Mouse (Mus musculus): Measurements from ENCODE around the gene Hist1h2ah. TPM values are rescaled to one million over a fixed set of nuclear protein-coding genes. Genes with fewer than 3 reads are reported as not detected.

Hist1h2ah gene
- total RNA-seq, 2 experiments from 2014 or later, result 3.7 TPM; not detected in 1

- H3K27ac ChIP-seq, result no peak overlapping the region
- DNase-seq, result no peak
- no peak for TF ChIP-seq CTCF (IDR thresholded peaks at IDR 0.05)
- intact Hi-C loops (cut with DNase I), result no loop called here
- no peak overlapping the region for H3K4me3 ChIP-seq
These were observed 34.0 kb downstream of the Hist1h2ah start for GRCm38 (mm10) chr13:22001346-22001745.

GRCm38 (mm10) chr13:21999147-21999546, 36.2 kb downstream of the Hist1h2ah start:
- no peak for DNase-seq
- no peak overlapping the region for H3K27ac ChIP-seq
- TF ChIP-seq CTCF (IDR thresholded peaks at IDR 0.05), result no peak
- no peak overlapping the region for H3K4me3 ChIP-seq
- intact Hi-C loops (cut with DNase I), result no loop called here

GRCm38 (mm10) chr13:21998412-21998811, 37.0 kb downstream of the Hist1h2ah start:
- Histone ChIP-seq H3K4me3 (no peak overlapping the region), H3K27ac (no peak overlapping the region)
- intact Hi-C loops (cut with DNase I), result no loop called here
- DNase-seq, result no peak
- TF ChIP-seq CTCF (IDR thresholded peaks at IDR 0.05), result no peak

GRCm38 (mm10) chr13:21997821-21998220, 37.5 kb downstream of the Hist1h2ah start:
- no peak for TF ChIP-seq CTCF (IDR thresholded peaks at IDR 0.05)
- no peak overlapping the region for H3K4me3 ChIP-seq
- intact Hi-C loops (cut with DNase I), result no loop called here
- H3K27ac ChIP-seq, result no peak overlapping the region
- no peak for DNase-seq

- no peak for DNase-seq
- TF ChIP-seq CTCF (IDR thresholded peaks at IDR 0.05), result no peak
- Histone ChIP-seq H3K27ac (no peak overlapping the region), H3K4me3 (peak overlapping the region; percentile 64; the same call in 1 of the 2 replicates)
- intact Hi-C loops (cut with DNase I), result no loop called here
These were observed 38.1 kb downstream of the Hist1h2ah start for GRCm38 (mm10) chr13:21997201-21997820.

GRCm38 (mm10) chr13:21996840-21997185, 38.6 kb downstream of the Hist1h2ah start:
- no peak for TF ChIP-seq CTCF (IDR thresholded peaks at IDR 0.05)
- DNase-seq, result no peak
- Histone ChIP-seq H3K4me3 (peak overlapping the region; percentile 64), H3K27ac (no peak overlapping the region)
- intact Hi-C loops (cut with DNase I), result no loop called here

GRCm38 (mm10) chr13:21996101-21996839, 39.1 kb downstream of the Hist1h2ah start:
- intact Hi-C loops (cut with DNase I), result no loop called here
- no peak for TF ChIP-seq CTCF (IDR thresholded peaks at IDR 0.05)
- peak overlapping the region; percentile 64 for H3K4me3 ChIP-seq
- H3K27ac ChIP-seq, result no peak overlapping the region
- no peak for DNase-seq

GRCm38 (mm10) chr13:21995331-21995914, 39.9 kb downstream of the Hist1h2ah start:
- intact Hi-C loops (cut with DNase I), result no loop called here
- H3K4me3 ChIP-seq, result peak overlapping the region; percentile 64
- TF ChIP-seq CTCF (IDR thresholded peaks at IDR 0.05), result peak; percentile 13; the same call in 1 of the 2 replicates
- no peak overlapping the region for H3K27ac ChIP-seq
- DNase-seq, result no peak

- Histone ChIP-seq H3K4me3 (peak overlapping the region; percentile 64), H3K27ac (no peak overlapping the region)
- intact Hi-C loops (cut with DNase I), result no loop called here
- no peak for TF ChIP-seq CTCF (IDR thresholded peaks at IDR 0.05)
- DNase-seq, result no peak
These were observed 40.5 kb downstream of the Hist1h2ah start for GRCm38 (mm10) chr13:21994896-21995295.

GRCm38 (mm10) chr13:21993957-21994738, 41.2 kb downstream of the Hist1h2ah start:
- no peak for TF ChIP-seq CTCF (IDR thresholded peaks at IDR 0.05)
- intact Hi-C loops (cut with DNase I), result no loop called here

GRCm38 (mm10) chr13:21992550-21992949, 42.8 kb downstream of the Hist1h2ah start:
- Histone ChIP-seq H3K27ac (no peak overlapping the region), H3K4me3 (no peak overlapping the region)
- no peak for DNase-seq
- intact Hi-C loops (cut with DNase I), result no loop called here
- TF ChIP-seq CTCF (IDR thresholded peaks at IDR 0.05), result no peak

More at GRCm38 (mm10) chr13:21993957-21994738, 41.2 kb downstream of the Hist1h2ah start:
- DNase-seq, result no peak
- Histone ChIP-seq H3K4me3 (no peak overlapping the region), H3K27ac (no peak overlapping the region)

Small RNA genes lying within 50 kb of the gene (microRNA-seq; reads per million reads assigned to microRNA genes)
- gene Gm26300 (not detected), gene Gm44390 (not detected), gene Gm44486 (not detected)

Other genes starting within 250 kb of the Hist1h2ah start
- not detected for gene Hist1h2an, start 248.3 kb downstream of the Hist1h2ah start, total RNA-seq (2021)
- 1 to 10 TPM in 1 of 2 experiments, not detected in 1; 1.1 TPM for gene Hist1h2bp, start 248.1 kb downstream of the Hist1h2ah start, total RNA-seq (2021)
- 10 to 100 TPM; 16.2 to 21.6 TPM for gene Hist1h2bq, start 225.4 kb downstream of the Hist1h2ah start, total RNA-seq (2021)
- gene Hist1h2ao, start 225.1 kb downstream of the Hist1h2ah start, total RNA-seq (2021), result 1 to 10 TPM; 1.2 to 2.3 TPM
- gene Hist1h4m, start 223.8 kb downstream of the Hist1h2ah start, total RNA-seq (2021), result 10 to 100 TPM; 50.3 to 50.9 TPM
- 1 to 10 TPM; 4.4 to 5.7 TPM for gene Hist1h4n, start 203.4 kb downstream of the Hist1h2ah start, total RNA-seq (2021)
- gene Hist1h2ap, start 202.1 kb downstream of the Hist1h2ah start, total RNA-seq (2021), result 1 to 10 TPM in 1 of 2 experiments, not detected in 1; 1.9 TPM
- gene Hist1h2br, start 201.8 kb downstream of the Hist1h2ah start, total RNA-seq (2021), result 10 to 100 TPM; 16.0 to 21.3 TPM
- under 1 TPM; 0.17 to 0.36 TPM for gene Zfp184, start 90.5 kb downstream of the Hist1h2ah start, total RNA-seq (2021)
- gene Pom121l2, start 54.4 kb downstream of the Hist1h2ah start, total RNA-seq (2021), result not detected
- not detected for gene Prss16, start 25.8 kb downstream of the Hist1h2ah start, total RNA-seq (2021)
- gene Hist1h2bk, start 302 bp upstream of the Hist1h2ah start, total RNA-seq (2021), result 1 to 10 TPM in 1 of 2 experiments, not detected in 1; 2.6 TPM
- gene Hist1h4i, start 5.8 kb upstream of the Hist1h2ah start, total RNA-seq (2021), result 10 to 100 TPM; 24.1 to 25.0 TPM
- gene Hist1h2ag, start 7.4 kb upstream of the Hist1h2ah start, total RNA-seq (2021), result 1 to 10 TPM; 1.1 to 2.3 TPM
- gene Hist1h2bj, start 7.6 kb upstream of the Hist1h2ah start, total RNA-seq (2021), result 1 to 10 TPM; 2.3 to 3.4 TPM
- gene Vmn1r188, start 48.9 kb upstream of the Hist1h2ah start, total RNA-seq (2021), result not detected
- gene Vmn1r189, start 70.3 kb upstream of the Hist1h2ah start, total RNA-seq (2021), result not detected
- gene Vmn1r191, start 148.4 kb upstream of the Hist1h2ah start, total RNA-seq (2021), result not detected
- not detected for gene Vmn1r192, start 155.6 kb upstream of the Hist1h2ah start, total RNA-seq (2021)
- not detected for gene Vmn1r193, start 187.6 kb upstream of the Hist1h2ah start, total RNA-seq (2021)
- gene Vmn1r194, start 208.6 kb upstream of the Hist1h2ah start, total RNA-seq (2021), result not detected
- gene Vmn1r195, start 235.0 kb upstream of the Hist1h2ah start, total RNA-seq (2021), result not detected